Mouse (Mus musculus): Measurements from ENCODE around the gene H2al1a.

GRCm38 (mm10) chrX:11273190-11273589 lies 25.9 kb upstream of the H2al1a start:
- TF ChIP-seq CTCF (IDR thresholded peaks at IDR 0.05; ENCODE audit: low read depth), result no peak
- TF ChIP-seq EP300 (IDR thresholded peaks at IDR 0.05; ENCODE audit: low read depth), result no peak

All from liver, embryonic 14.5 days (tissue).